Mouse (Mus musculus) intestine, embryonic 16.5 days (tissue): ENCODE data around the gene Erf. TPM values are rescaled to one million over a fixed set of nuclear protein-coding genes. Genes with fewer than 3 reads are reported as not detected.

Experiments used
- ATAC-seq: fragments of 200-750 bp; cut with Nextera tagmentation; 2 replicates; pipeline ENCODE4 v1.8.0; 2017; ENCODE audit warnings: moderate TSS enrichment, moderate library complexity
- H3K27ac ChIP-seq: fragments of 300-500 bp; sonication (generic); 2 replicates; pipeline ENCODE4 v1.5.1; 2014; ENCODE audit warnings: mild to moderate bottlenecking, low read length
- H3K27me3 ChIP-seq: fragments of 300-500 bp; sonication (generic); replicated peaks from 2 replicates; pipeline ENCODE4 v1.6.1; 2014; ENCODE audit warnings: low read length, control low read depth, mixed read lengths; ENCODE audit not compliant: control insufficient read depth, insufficient read depth
- H3K36me3 ChIP-seq: fragments of 300-500 bp; sonication (generic); 2 replicates; pipeline ENCODE4 v1.6.1; 2014; ENCODE audit warnings: low read length, control low read depth; ENCODE audit not compliant: control insufficient read depth, insufficient read depth
- H3K4me1 ChIP-seq: fragments of 300-500 bp; sonication (generic); 2 replicates; pipeline ENCODE4 v1.6.1; 2014; ENCODE audit warnings: low read length, control low read depth, mixed read lengths; ENCODE audit not compliant: control insufficient read depth, insufficient read depth
- H3K4me2 ChIP-seq: fragments of 300-500 bp; sonication (generic); 2 replicates; pipeline ENCODE4 v1.6.1; 2014; ENCODE audit warnings: low read depth, low read length, control low read depth
- H3K4me3 ChIP-seq: fragments of 300-500 bp; sonication (generic); 2 replicates; pipeline ENCODE4 v1.5.1; 2014; ENCODE audit warnings: mild to moderate bottlenecking, low read length
- H3K9ac ChIP-seq: fragments of 300-500 bp; sonication (generic); 2 replicates; pipeline ENCODE4 v1.6.1; 2014; ENCODE audit warnings: low read depth, low read length
- H3K9me3 ChIP-seq: fragments of 300-500 bp; sonication (generic); 2 replicates; pipeline ENCODE4 v1.6.1; 2016; ENCODE audit warnings: low read length, control low read depth; ENCODE audit not compliant: control insufficient read depth
- WGBS: fragments of 180-500 bp; shearing (Covaris S2); extraction: QIAGEN DNeasy Blood & Tissue Kit; methylation state at CpG from one replicate; pipeline ENCODE4 v1.1.7; 2014; 5-methylcytosine and 5-hydroxymethylcytosine counted together
- polyA plus RNA-seq: library from polyadenylated mRNA; unstranded; fragments of >200 nt; fragmentation: Nextera tagmentation; extraction: Ambion mirVana; gene quantifications from 2 replicates; pipeline ENCODE4 v1.2.1, GENCODE M21; 2015

The Erf gene
- polyA plus RNA-seq, 1 experiment from 2014 or later = 6.6 TPM

GRCm38 (mm10) chr7:25282731-25283211 lies 32.2 kb upstream of the Erf start:
- H3K9me3 ChIP-seq = no peaks in the 10 kb centered on the region
- H3K4me3 ChIP-seq = peak overlapping the region; percentile 83
- ATAC-seq = no peak
- peak overlapping the region; percentile 82 for H3K4me2 ChIP-seq
- peak overlapping the region; percentile 97 for H3K27ac ChIP-seq
- peaks cover 46% of the 10 kb centered on the region for H3K4me1 ChIP-seq
- WGBS = under 1% methylated on average over 25 of the region's 36 CpGs
- H3K27me3 ChIP-seq = no peaks in the 10 kb centered on the region
- peak overlapping the region; percentile 81 for H3K9ac ChIP-seq
- peaks cover 24% of the 10 kb centered on the region for H3K36me3 ChIP-seq

GRCm38 (mm10) chr7:25281734-25282601 lies 31.4 kb upstream of the Erf start:
- Histone ChIP-seq H3K4me3 (peak overlapping the region; percentile 83), H3K4me2 (peak overlapping the region; percentile 91), H3K36me3 (peaks cover 18% of the 10 kb centered on the region; the same call in 1 of the 2 replicates), H3K9me3 (no peaks in the 10 kb centered on the region), H3K4me1 (peaks cover 49% of the 10 kb centered on the region), H3K9ac (peak overlapping the region; percentile 81), H3K27me3 (no peaks in the 10 kb centered on the region), H3K27ac (peak overlapping the region; percentile 98)
- peak; percentile 79 for ATAC-seq
- WGBS = 2% methylated on average over 60 of the region's 108 CpGs

- 13% methylated on average over 12 of the region's 12 CpGs for WGBS
- H3K4me1 ChIP-seq = peaks cover 52% of the 10 kb centered on the region
- peak overlapping the region; percentile 68 for H3K4me3 ChIP-seq
- H3K9ac ChIP-seq = peak overlapping the region; percentile 81
- H3K27me3 ChIP-seq = no peaks in the 10 kb centered on the region
- peak overlapping the region; percentile 98 for H3K27ac ChIP-seq
- H3K36me3 ChIP-seq = peaks cover 10% of the 10 kb centered on the region; the same call in 1 of the 2 replicates
- H3K9me3 ChIP-seq = no peaks in the 10 kb centered on the region
- peak overlapping the region; percentile 91 for H3K4me2 ChIP-seq
- ATAC-seq = peak; percentile 27
Observed at GRCm38 (mm10) chr7:25281166-25281733, 30.7 kb upstream of the Erf start.

GRCm38 (mm10) chr7:25279861-25280791 lies 29.6 kb upstream of the Erf start:
- H3K4me3 ChIP-seq = peak overlapping the region; percentile 68
- H3K27ac ChIP-seq = peak overlapping the region; percentile 98
- H3K36me3 ChIP-seq = 0 out of 2 replicates have a peak, but pooled peaks cover 3% of the 10 kb centered on the region
- H3K27me3 ChIP-seq = no peaks in the 10 kb centered on the region
- H3K4me1 ChIP-seq = peaks cover 63% of the 10 kb centered on the region
- H3K4me2 ChIP-seq = peak overlapping the region; percentile 91
- ATAC-seq = peak; percentile 9
- no peaks in the 10 kb centered on the region for H3K9me3 ChIP-seq
- peak overlapping the region; percentile 81 for H3K9ac ChIP-seq
- WGBS = 0% methylated on average over 6 of the region's 6 CpGs

- under 1% methylated on average over 49 of the region's 49 CpGs for WGBS
- ATAC-seq = peak; percentile 49
- peaks cover 60% of the 10 kb centered on the region for H3K4me1 ChIP-seq
Observed at GRCm38 (mm10) chr7:25279076-25279860, 28.7 kb upstream of the Erf start.

GRCm38 (mm10) chr7:25278341-25279075 lies 27.9 kb upstream of the Erf start:
- H3K27me3 ChIP-seq = no peaks in the 10 kb centered on the region
- peaks cover 58% of the 10 kb centered on the region for H3K4me1 ChIP-seq
- H3K9ac ChIP-seq = peak overlapping the region; percentile 81
- under 1% methylated on average over 56 of the region's 60 CpGs for WGBS
- H3K27ac ChIP-seq = peak overlapping the region; percentile 98
- H3K9me3 ChIP-seq = no peaks in the 10 kb centered on the region
- H3K4me2 ChIP-seq = peak overlapping the region; percentile 91
- peak; percentile 70 for ATAC-seq
- peaks cover under 1% of the 10 kb centered on the region; the same call in 1 of the 2 replicates for H3K36me3 ChIP-seq
- H3K4me3 ChIP-seq = peak overlapping the region; percentile 68

More at GRCm38 (mm10) chr7:25279076-25279860, 28.7 kb upstream of the Erf start:
- Histone ChIP-seq H3K9ac (peak overlapping the region; percentile 81), H3K27me3 (no peaks in the 10 kb centered on the region), H3K36me3 (no peaks in the 10 kb centered on the region), H3K4me2 (peak overlapping the region; percentile 91), H3K27ac (peak overlapping the region; percentile 98), H3K9me3 (no peaks in the 10 kb centered on the region), H3K4me3 (peak overlapping the region; percentile 68)

- Histone ChIP-seq H3K9me3 (no peaks in the 10 kb centered on the region), H3K4me3 (peak overlapping the region; percentile 68), H3K4me2 (peak overlapping the region; percentile 91), H3K36me3 (peaks cover 2% of the 10 kb centered on the region; the same call in 1 of the 2 replicates), H3K9ac (peak overlapping the region; percentile 81), H3K4me1 (peaks cover 54% of the 10 kb centered on the region), H3K27me3 (no peaks in the 10 kb centered on the region), H3K27ac (peak overlapping the region; percentile 98)
- no peak for ATAC-seq
- 8% methylated on average over 4 of the region's 4 CpGs for WGBS
Observed at GRCm38 (mm10) chr7:25277998-25278340, 27.4 kb upstream of the Erf start.

- Histone ChIP-seq H3K4me2 (peak overlapping the region; percentile 91), H3K27ac (peak overlapping the region; percentile 98; the same call in 1 of the 2 replicates), H3K4me1 (peaks cover 54% of the 10 kb centered on the region), H3K4me3 (no peak overlapping the region), H3K9ac (peak overlapping the region; percentile 81), H3K9me3 (no peaks in the 10 kb centered on the region), H3K36me3 (peaks cover 2% of the 10 kb centered on the region; the same call in 1 of the 2 replicates), H3K27me3 (no peaks in the 10 kb centered on the region)
- 86% methylated on average over 4 of the region's 4 CpGs for WGBS
- ATAC-seq = no peak
Observed at GRCm38 (mm10) chr7:25277405-25277804, 26.8 kb upstream of the Erf start.
